Mouse (Mus musculus) bone marrow macrophage, adult 2 months (primary cell): Measurements from ENCODE around the gene 4930568D16Rik.

Experiments used
- CTCF ChIP-seq: IDR thresholded peaks from 2 replicates; pipeline ENCODE4 v1.5.1; 2012; ENCODE audit warnings: low read depth, mild to moderate bottlenecking, low read length, moderate library complexity
- POLR2A ChIP-seq: IDR thresholded peaks from 2 replicates; pipeline ENCODE4 v1.6.1; 2012; ENCODE audit warnings: mild to moderate bottlenecking, low read depth, low read length, borderline replicate concordance

GRCm38 (mm10) chr2:35417231-35417630, 49.7 kb upstream of the 4930568D16Rik start:
- TF ChIP-seq POLR2A (no peak), CTCF (no peak)
